Mouse (Mus musculus) spleen, adult 2 months (tissue): ENCODE results near the gene Nlrc5.

ENCODE experiments used
- CTCF ChIP-seq: fragments of 200-500 bp; IDR thresholded peaks from 2 replicates; pipeline ENCODE4 v1.5.1; 2011; ENCODE audit warnings: mild to moderate bottlenecking, inconsistent platforms; ENCODE audit not compliant: insufficient read depth, insufficient read length, insufficient replicate concordance; ENCODE audit errors: extremely low read depth
- POLR2A ChIP-seq: fragments of 200-500 bp; IDR thresholded peaks from 2 replicates; pipeline ENCODE4 v1.6.1; 2011; ENCODE audit warnings: low read depth, low read length, inconsistent platforms

DNA sequence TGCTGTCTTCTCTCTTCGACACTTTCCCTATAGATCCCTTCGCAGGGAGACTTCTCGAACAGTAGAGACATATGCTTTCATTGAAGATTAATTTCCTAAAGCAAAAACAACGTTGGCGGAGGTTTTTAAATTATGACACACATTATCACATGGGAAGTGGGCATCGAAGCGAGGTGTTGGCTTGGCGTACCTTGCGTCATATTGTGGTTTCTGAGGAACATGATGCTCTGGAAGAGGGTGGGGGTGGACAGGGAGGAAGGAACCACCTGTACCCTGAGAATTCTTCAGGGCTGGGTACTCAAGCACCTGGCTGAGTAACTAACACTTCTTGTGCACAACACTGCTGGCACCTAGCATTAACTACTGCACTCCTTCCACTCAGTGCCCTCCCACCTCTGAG is 90.4 kb downstream of the Nlrc5 start:
- TF ChIP-seq POLR2A (no peak), CTCF (no peak)
